Mouse (Mus musculus): Measurements from ENCODE around the gene Tpst2. TPM values are rescaled to one million over a fixed set of nuclear protein-coding genes. Genes with fewer than 3 reads are reported as not detected.

The Tpst2 gene
- polyA plus RNA-seq, 1 experiment from 2014 or later: 31.7 TPM

DNA sequence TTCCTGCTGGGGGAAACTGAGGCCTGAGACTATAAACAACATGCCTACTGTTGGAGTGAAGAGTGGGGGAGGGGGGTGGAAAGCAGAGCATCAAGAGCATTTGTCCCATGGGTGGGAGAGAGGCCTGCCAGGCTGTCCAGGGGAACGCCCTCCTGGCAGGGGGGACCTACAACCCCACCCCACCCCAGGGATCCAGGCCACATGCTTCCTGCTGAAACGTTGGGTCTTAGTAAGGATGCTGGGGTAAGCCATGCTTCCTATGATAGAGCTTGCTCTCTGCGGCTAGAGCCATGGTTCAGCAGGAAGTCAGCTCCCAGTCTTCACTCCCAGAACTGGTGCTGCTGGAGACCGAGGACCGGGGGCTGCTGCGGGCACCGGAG, 7.7 kb downstream of the Tpst2 start:
- no peaks in the 10 kb centered on the region for H3K27me3 ChIP-seq
- peak overlapping the region; percentile 48; the same call in 1 of the 2 replicates for H3K27ac ChIP-seq
- WGBS: 86% methylated on average over 7 of the region's 7 CpGs

DNA sequence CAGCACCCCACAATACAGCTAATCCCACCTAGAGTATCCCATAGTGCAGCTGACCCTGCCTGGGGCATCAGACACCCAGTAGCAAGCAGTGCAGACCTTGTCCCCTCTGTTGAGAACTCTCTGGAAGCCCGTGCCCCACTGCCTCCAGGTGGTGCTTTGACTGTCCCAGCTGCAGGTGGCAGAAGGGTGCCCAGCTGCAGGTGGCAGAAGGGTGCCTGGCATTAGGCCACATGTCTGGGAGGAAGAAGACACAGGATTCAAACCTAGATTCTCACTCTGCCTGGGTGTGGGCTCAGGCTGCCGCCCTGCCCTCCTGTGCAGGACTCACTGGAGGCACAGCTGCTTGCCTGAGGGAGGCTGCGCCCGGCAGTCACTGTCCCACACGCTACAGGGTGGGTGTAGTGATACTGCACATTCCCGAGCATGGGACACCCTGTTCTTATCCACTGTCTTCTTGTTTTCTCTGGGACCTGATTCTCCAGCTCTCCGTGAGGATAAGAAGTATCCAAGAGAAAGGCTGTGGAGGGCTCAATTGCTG, 9.1 kb downstream of the Tpst2 start:
- peaks cover 21% of the 10 kb centered on the region for H3K4me1 ChIP-seq

More for the DNA sequence above, 7.7 kb downstream of the Tpst2 start:
- H3K9ac ChIP-seq: no peak overlapping the region
- H3K4me1 ChIP-seq: peaks cover 29% of the 10 kb centered on the region
- H3K4me2 ChIP-seq (replicated peaks): no peak overlapping the region
- ATAC-seq (ENCODE audit: low FRiP score): no peak
- H3K4me3 ChIP-seq: no peak overlapping the region
- no peaks in the 10 kb centered on the region for H3K36me3 ChIP-seq
- H3K9me3 ChIP-seq (replicated peaks): no peaks in the 10 kb centered on the region

DNA sequence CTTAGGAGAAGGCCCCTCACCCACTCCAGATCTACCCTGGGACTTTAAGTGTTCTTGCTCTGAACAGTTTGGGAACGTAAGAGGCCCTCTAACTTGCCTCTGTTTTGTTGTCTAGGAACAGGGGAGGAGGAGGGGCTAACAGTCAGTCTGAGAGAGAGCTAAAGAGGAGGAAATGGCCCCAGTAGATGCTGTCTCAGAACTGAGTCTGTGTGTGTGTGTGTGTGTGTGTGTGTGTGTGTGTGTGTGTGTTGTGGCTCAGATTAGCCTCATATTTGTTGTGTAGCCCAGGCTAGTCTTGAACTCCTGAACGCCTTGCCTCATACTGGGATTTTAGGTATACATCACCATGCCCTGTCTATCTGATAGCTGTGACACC, 10.1 kb downstream of the Tpst2 start:
- WGBS: 88% methylated on average over 2 of the region's 2 CpGs
- no peaks in the 10 kb centered on the region for H3K27me3 ChIP-seq
- no peak for ATAC-seq (ENCODE audit: low FRiP score)
- H3K36me3 ChIP-seq: no peaks in the 10 kb centered on the region
- no peak overlapping the region for H3K9ac ChIP-seq
- no peak overlapping the region for H3K27ac ChIP-seq
- no peak overlapping the region for H3K4me3 ChIP-seq
- no peak overlapping the region for H3K4me2 ChIP-seq (replicated peaks)
- H3K9me3 ChIP-seq (replicated peaks): no peaks in the 10 kb centered on the region
- H3K4me1 ChIP-seq: peaks cover 12% of the 10 kb centered on the region

More for the DNA sequence above, 9.1 kb downstream of the Tpst2 start:
- 92% methylated on average over 7 of the region's 7 CpGs for WGBS
- Histone ChIP-seq H3K4me2 (replicated peaks) (no peak overlapping the region), H3K4me3 (no peak overlapping the region), H3K9ac (no peak overlapping the region), H3K27ac (no peak overlapping the region), H3K27me3 (no peaks in the 10 kb centered on the region), H3K9me3 (replicated peaks) (no peaks in the 10 kb centered on the region), H3K36me3 (no peaks in the 10 kb centered on the region)
- ATAC-seq (ENCODE audit: low FRiP score): no peak

DNA sequence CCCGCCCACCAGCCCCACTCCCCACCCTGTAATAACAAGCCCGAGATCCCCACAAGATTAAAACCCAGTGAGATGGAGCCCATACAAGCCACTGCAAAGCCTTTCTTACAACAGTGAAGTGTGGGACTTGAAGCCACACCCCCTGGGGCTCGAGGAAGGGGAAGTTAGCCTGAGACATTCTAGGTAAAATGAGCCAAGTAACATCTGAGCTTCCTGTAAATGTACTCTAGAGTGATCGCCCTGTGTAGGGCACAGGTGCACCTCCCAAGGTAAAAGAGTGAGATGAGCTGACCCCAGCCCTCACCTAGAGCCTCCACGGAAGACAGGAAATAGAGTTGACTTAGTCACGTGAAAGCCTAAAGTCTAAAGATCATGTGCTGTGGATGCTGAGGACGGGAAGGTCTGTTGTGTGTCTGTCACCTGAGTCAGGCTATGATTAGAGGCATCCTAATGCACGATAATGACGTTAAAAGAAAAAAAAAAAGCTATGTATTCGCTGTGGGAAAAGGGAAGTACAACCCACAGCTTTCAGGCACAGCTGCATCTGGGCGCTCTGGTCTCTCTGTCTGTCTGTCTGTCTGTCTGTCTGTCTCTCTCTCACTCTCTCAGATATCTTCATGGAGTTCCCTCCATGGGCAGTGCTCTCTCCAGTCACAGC, 10.6 kb downstream of the Tpst2 start:
- Histone ChIP-seq H3K27me3 (no peaks in the 10 kb centered on the region), H3K4me2 (replicated peaks) (no peak overlapping the region), H3K27ac (no peak overlapping the region), H3K9ac (no peak overlapping the region), H3K4me3 (no peak overlapping the region), H3K36me3 (no peaks in the 10 kb centered on the region), H3K4me1 (peaks cover 11% of the 10 kb centered on the region), H3K9me3 (replicated peaks) (no peaks in the 10 kb centered on the region)
- 86% methylated on average over 11 of the region's 11 CpGs for WGBS
- ATAC-seq (ENCODE audit: low FRiP score): no peak

DNA sequence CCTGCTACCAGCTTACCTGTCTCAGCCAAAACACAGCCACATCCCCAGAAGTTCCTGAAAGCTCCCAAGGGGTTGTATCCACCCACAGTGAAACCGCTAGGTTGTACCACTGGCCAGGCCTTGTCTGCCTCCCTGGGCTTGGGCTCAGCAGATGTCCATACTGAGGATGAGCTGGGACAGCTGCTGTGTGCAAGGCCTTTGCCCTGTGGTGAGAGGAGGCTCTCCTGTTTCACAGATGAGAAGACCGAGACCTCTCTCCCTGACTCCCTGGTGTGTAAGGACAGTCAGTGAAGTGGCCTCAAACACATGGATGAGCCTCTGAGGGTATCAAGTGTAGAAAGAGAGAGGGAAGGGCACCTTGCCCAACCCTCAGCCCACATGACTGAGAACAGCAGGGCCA, 11.2 kb downstream of the Tpst2 start:
- WGBS: 79% methylated on average over 2 of the region's 2 CpGs
- Histone ChIP-seq H3K9ac (no peak overlapping the region), H3K27me3 (no peaks in the 10 kb centered on the region), H3K27ac (no peak overlapping the region), H3K4me3 (no peak overlapping the region), H3K36me3 (no peaks in the 10 kb centered on the region), H3K4me1 (0 out of 2 replicates have a peak, but pooled peaks cover 10% of the 10 kb centered on the region), H3K4me2 (replicated peaks) (no peak overlapping the region), H3K9me3 (replicated peaks) (no peaks in the 10 kb centered on the region)
- ATAC-seq (ENCODE audit: low FRiP score): no peak

DNA sequence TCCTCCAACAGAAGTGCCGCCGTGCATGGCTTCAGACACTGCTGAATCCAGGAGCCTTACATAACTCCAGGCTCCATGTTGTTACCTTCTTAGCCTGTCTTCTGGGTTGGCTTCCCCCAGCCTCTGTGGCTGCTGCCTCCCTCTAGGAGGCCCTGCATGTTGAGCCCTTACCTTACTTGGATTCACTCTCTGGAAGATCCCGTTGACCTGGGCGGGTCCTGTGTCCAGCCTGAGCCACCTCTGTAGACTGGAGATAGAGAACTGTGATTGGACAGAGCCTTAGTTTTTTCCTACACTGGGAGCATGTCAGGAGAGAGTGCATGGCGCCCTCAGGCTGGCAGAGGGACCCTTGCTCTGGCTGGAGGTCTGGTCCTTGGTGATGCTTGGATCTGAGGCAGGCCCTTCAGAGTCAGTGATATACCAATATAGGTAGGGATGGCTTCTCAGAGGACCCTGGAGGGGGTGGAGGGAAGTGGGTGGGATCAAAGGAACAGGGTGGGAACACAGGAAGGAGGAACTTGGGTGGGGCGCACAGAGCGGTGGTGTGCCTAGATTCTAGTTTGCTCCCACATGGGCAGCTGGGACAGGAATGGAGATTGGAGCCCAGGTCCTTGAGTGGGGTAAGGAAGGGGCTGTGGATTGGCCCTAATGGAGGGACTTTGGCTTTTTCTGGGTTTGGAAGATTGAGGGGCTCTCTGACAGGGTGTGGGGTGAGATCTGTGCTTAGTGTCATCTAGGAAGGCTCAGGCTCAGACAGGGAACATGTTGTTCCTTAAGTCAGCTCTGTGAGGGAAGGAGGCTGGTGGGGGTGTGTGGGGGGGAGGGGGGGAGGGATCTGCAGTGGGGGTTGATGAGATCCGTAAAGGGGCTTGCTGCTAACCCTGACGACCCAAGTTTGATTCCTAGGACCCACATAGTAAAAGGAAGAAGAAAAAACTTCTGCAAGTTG, 12.0 kb downstream of the Tpst2 start:
- no peaks in the 10 kb centered on the region for H3K36me3 ChIP-seq
- no peak for ATAC-seq (ENCODE audit: low FRiP score)
- H3K27me3 ChIP-seq: no peaks in the 10 kb centered on the region
- H3K4me3 ChIP-seq: no peak overlapping the region
- no peak overlapping the region for H3K4me2 ChIP-seq (replicated peaks)
- WGBS: 84% methylated on average over 9 of the region's 9 CpGs
- no peak overlapping the region for H3K27ac ChIP-seq
- 0 out of 2 replicates have a peak, but pooled peaks cover 10% of the 10 kb centered on the region for H3K4me1 ChIP-seq
- H3K9me3 ChIP-seq (replicated peaks): no peaks in the 10 kb centered on the region
- H3K9ac ChIP-seq: no peak overlapping the region

DNA sequence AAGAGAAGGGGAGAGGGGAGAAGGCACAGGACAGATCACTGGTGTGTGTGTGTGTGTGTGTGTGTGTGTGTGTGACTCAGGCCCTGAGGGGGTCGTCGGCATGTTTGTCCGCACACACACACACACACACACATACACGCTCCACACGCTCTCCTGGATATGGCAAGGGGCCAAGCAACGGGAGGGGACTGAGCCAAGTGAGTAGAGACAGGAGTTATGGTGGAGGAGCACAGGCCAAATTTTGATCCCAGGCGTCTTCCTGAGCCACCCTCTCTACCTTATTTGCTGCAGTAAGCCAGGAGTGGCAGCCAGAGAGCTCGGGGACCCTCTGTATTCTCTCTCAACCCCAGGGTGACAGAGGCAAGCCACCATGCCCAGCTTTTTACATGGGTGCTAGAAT, 12.7 kb downstream of the Tpst2 start:
- Histone ChIP-seq H3K4me3 (no peak overlapping the region), H3K4me1 (0 out of 2 replicates have a peak, but pooled peaks cover 11% of the 10 kb centered on the region)
- WGBS: 80% methylated on average over 6 of the region's 8 CpGs

DNA sequence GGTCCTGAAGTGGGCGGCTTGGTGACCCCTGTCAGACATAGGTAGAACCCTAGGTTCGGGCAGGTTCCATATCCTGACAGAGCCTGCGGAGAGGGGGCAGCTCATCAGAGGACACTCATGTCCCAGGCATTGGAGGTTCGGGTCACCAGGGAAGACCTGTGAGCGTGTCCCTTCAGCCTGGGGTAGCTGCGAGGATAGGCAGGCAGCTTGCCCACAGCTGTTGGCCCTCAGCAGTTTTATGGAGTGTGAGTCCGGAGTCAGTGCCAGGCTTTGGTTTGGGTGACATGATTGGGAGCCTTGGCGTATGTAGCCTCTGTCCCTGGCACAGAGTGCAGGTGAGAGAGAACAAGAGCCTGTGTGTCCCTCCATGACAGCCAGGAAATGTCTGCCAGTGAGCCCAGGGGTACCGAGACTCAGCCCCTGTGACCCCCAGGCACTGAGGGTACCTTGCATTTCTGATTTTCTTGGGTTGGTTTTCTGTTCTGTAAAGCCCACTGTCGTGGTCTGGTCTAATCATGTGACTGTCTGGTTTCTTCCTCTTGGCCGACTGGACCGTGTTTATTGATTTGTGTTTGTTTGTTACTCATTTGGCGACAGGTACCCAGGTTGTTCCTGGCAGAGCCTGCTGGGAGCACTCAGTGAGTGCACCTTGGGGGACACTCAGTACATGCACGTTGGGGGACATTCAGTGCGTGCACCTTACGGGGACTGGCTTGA, 13.5 kb downstream of the Tpst2 start:
- no peak overlapping the region for H3K4me2 ChIP-seq (replicated peaks)
- no peak overlapping the region for H3K9ac ChIP-seq
- H3K4me3 ChIP-seq: no peak overlapping the region
- no peak for ATAC-seq (ENCODE audit: low FRiP score)
- H3K27ac ChIP-seq: no peak overlapping the region
- H3K27me3 ChIP-seq: no peaks in the 10 kb centered on the region
- 87% methylated on average over 16 of the region's 16 CpGs for WGBS
- no peaks in the 10 kb centered on the region for H3K9me3 ChIP-seq (replicated peaks)
- H3K36me3 ChIP-seq: no peaks in the 10 kb centered on the region
- H3K4me1 ChIP-seq: peaks cover 19% of the 10 kb centered on the region

More for the DNA sequence above, 12.7 kb downstream of the Tpst2 start:
- H3K36me3 ChIP-seq: no peaks in the 10 kb centered on the region
- H3K4me2 ChIP-seq (replicated peaks): no peak overlapping the region
- no peak overlapping the region for H3K9ac ChIP-seq
- no peaks in the 10 kb centered on the region for H3K27me3 ChIP-seq
- H3K27ac ChIP-seq: no peak overlapping the region
- H3K9me3 ChIP-seq (replicated peaks): no peaks in the 10 kb centered on the region
- ATAC-seq (ENCODE audit: low FRiP score): no peak

DNA sequence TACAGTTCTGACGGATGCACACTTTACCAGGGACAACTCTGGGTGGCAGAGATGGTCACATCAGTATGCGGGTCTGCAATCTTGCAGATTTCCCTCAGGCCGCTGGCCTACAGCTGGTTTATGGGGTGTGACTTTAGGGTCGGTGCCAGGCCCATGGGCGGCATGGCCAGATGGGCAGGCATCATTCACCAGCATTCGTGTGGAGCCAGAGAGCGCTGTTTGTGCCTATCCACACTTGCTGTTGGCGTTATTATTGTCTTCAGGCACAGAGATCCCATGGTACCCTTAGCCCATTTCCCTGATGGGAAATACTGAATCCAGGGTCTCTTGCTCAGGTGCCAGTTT, 14.0 kb downstream of the Tpst2 start:
- no peaks in the 10 kb centered on the region for H3K27me3 ChIP-seq
- H3K36me3 ChIP-seq: no peaks in the 10 kb centered on the region
- ATAC-seq (ENCODE audit: low FRiP score): no peak
- H3K4me1 ChIP-seq: peaks cover 24% of the 10 kb centered on the region
- H3K9me3 ChIP-seq (replicated peaks): no peaks in the 10 kb centered on the region
- 91% methylated on average over 8 of the region's 8 CpGs for WGBS
- H3K27ac ChIP-seq: no peak overlapping the region
- H3K4me3 ChIP-seq: no peak overlapping the region
- H3K9ac ChIP-seq: no peak overlapping the region
- H3K4me2 ChIP-seq (replicated peaks): no peak overlapping the region

DNA sequence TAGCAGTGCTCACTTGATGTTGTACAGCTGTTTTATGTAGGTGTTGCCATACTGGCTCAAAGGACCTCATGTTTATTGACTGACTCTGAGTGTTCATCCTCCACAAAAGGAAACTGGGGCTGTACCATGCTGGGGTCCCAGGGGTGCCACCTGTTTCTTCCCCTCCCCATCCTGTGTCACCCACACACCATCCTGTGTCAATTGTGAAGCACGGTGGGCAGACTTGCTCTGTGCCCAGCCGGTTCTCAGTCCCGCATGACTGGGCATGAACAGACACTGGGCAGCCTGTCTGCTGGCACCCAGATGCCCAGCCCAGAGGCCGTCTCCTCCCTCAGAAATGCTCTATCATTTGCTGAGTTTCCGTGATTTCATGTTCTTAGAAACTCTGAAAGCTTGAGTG, 15.4 kb downstream of the Tpst2 start:
- no peak overlapping the region for H3K4me2 ChIP-seq (replicated peaks)
- H3K9ac ChIP-seq: no peak overlapping the region
- 88% methylated on average over 5 of the region's 5 CpGs for WGBS
- ATAC-seq (ENCODE audit: low FRiP score): no peak
- H3K4me3 ChIP-seq: no peak overlapping the region
- no peak overlapping the region for H3K27ac ChIP-seq
- no peaks in the 10 kb centered on the region for H3K27me3 ChIP-seq
- no peaks in the 10 kb centered on the region for H3K9me3 ChIP-seq (replicated peaks)
- H3K36me3 ChIP-seq: no peaks in the 10 kb centered on the region
- peaks cover 33% of the 10 kb centered on the region for H3K4me1 ChIP-seq

DNA sequence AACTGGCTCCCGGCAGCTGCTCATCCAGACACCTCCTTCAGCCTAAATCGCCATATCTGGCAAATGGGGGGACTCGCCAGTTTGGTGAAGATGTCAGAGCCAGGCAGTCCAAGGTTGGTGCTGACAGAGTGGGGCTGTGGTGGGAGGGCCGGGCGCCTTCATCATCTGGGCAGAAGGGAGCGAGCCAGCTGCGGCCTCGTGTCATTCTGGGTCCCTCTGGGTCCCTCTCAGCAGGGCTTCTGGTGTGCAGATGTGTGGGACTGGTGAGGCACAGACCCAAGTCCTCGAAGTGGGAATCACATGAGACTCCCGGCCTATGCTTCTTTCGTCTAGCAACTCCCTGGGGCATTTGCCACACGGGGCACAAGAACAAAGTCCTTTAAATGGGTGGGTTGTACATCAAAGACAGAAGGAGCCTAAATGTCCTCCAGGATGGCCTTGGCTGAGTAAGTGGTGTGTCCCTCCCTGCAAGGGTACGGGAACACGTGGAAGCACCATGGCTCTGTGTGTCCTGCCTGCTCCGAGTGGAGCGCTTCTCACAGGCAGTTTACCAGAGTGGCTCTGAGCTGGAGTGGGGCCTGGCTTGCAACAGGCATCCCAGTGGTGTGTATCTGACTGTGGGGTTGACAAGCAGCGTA, 16.0 kb downstream of the Tpst2 start:
- Histone ChIP-seq H3K27me3 (no peaks in the 10 kb centered on the region), H3K4me1 (peaks cover 38% of the 10 kb centered on the region), H3K9ac (no peak overlapping the region), H3K4me2 (replicated peaks) (no peak overlapping the region), H3K27ac (no peak overlapping the region), H3K36me3 (no peaks in the 10 kb centered on the region), H3K9me3 (replicated peaks) (no peaks in the 10 kb centered on the region), H3K4me3 (no peak overlapping the region)
- no peak for ATAC-seq (ENCODE audit: low FRiP score)
- WGBS: 83% methylated on average over 17 of the region's 17 CpGs

DNA sequence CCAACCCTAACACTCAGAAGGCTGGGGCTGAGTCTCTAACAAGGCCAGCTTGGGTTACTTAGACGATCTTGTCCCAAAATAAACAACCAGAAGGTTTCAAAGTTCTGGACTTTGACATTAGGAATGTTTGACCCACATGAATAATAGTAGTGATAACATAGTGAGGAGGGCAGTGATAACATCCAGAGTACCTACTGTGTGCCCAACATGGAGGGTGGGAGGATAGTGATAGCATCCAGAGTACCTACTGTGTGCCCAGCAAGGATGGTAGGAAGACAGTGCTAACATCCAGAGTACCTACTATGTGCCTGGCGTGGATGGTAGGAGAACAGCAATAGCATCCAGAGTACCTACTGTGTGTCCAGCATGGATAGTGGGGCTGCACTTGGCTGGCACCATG, 17.3 kb downstream of the Tpst2 start:
- Histone ChIP-seq H3K4me3 (no peak overlapping the region), H3K9me3 (replicated peaks) (no peaks in the 10 kb centered on the region), H3K4me1 (peaks cover 35% of the 10 kb centered on the region), H3K27me3 (no peaks in the 10 kb centered on the region), H3K36me3 (no peaks in the 10 kb centered on the region), H3K4me2 (replicated peaks) (no peak overlapping the region), H3K27ac (no peak overlapping the region), H3K9ac (no peak overlapping the region)
- 86% methylated on average over 2 of the region's 2 CpGs for WGBS
- no peak for ATAC-seq (ENCODE audit: low FRiP score)
